10 mouse cellular contexts compared by ENCODE assay signal in genomic region chrX:143448636-143449346, GRCm38 (mm10). TPM values are rescaled to one million over a fixed set of nuclear protein-coding genes. Genes with fewer than 3 reads are reported as not detected.
DNase-seq lines count a peak whose midpoint lies in the region; ATAC-seq and TF ChIP-seq lines count a peak whose summit lies in the region.
"Had no signal": no experiment of that assay in that cellular context is flagged by ENCODE, and none has a peak within 500 bp of the region (broad histone marks: within the 10 kb centered on the region; RNA-seq: fewer than 3 reads in every experiment).

No protein-coding gene starts in this region.

- no peaks in the 10 kb centered on the region for H3K36me3 ChIP-seq in heart, adult 2 months (ENCODE audit: control insufficient read depth, insufficient read depth, low read length)
- H3K36me3 ChIP-seq in heart, embryonic 12.5 days = no peaks in the 10 kb centered on the region
- H3K36me3 ChIP-seq in liver, adult 2 months (ENCODE audit: control insufficient read depth, insufficient read depth, low read length) = no peaks in the 10 kb centered on the region
- H3K36me3 ChIP-seq: embryonic facial prominence, embryonic 12.5 days had no signal

- H3K9me3 ChIP-seq in heart, embryonic 12.5 days (replicated peaks) = no peaks in the 10 kb centered on the region
- H3K9me3 ChIP-seq: embryonic facial prominence, embryonic 12.5 days had no signal

- H3K4me2 ChIP-seq in heart, embryonic 12.5 days = no peak overlapping the region
- H3K4me2 ChIP-seq: embryonic facial prominence, embryonic 12.5 days had no signal

- DNase-seq in heart, adult 2 months = no peak
- DNase-seq in liver, adult 2 months (ENCODE audit: extremely low read depth, low read depth, low spot score) = peak; percentile 52
- DNase-seq in liver = no peak
- DNase-seq in R1 (ENCODE audit: low read depth, low spot score) = peak; percentile 8
- DNase-seq in lung, postnatal 10 days = peak; percentile 10
- no peak for DNase-seq in thymus, postnatal 36 days
- DNase-seq in spleen, adult 12 weeks (ENCODE audit: low spot score) = no peak

- H3K4me3 ChIP-seq in heart, adult 2 months = no peak overlapping the region
- H3K4me3 ChIP-seq in heart, embryonic 12.5 days = no peak overlapping the region
- no peak overlapping the region for H3K4me3 ChIP-seq in liver, adult 2 months (ENCODE audit: insufficient read depth, low read depth, low read length)
- H3K4me3 ChIP-seq: embryonic facial prominence, embryonic 12.5 days had no signal

- no peak for TF ChIP-seq POLR2A in heart, adult 2 months (IDR thresholded peaks at IDR 0.05; ENCODE audit: insufficient read depth, low read depth, low read length)
- no peak for TF ChIP-seq POLR2A in liver, adult 2 months (IDR thresholded peaks at IDR 0.05; ENCODE audit: extremely low read depth, insufficient read depth, low read length)

- TF ChIP-seq CTCF in heart, adult 2 months (IDR thresholded peaks at IDR 0.05) = peak; percentile 60
- no peak for TF ChIP-seq CTCF in liver, adult 2 months (IDR thresholded peaks at IDR 0.05; ENCODE audit: low read depth, low read length)

- no peak for TF ChIP-seq EP300 in heart, adult 2 months (IDR thresholded peaks at IDR 0.05; ENCODE audit: insufficient read depth, low read depth, low read length)

- no peak overlapping the region for H3K9ac ChIP-seq in heart, adult 2 months (ENCODE audit: low read depth, low read length)
- H3K9ac ChIP-seq in heart, embryonic 12.5 days = no peak overlapping the region
- H3K9ac ChIP-seq in liver, adult 2 months (ENCODE audit: low read depth, low read length) = no peak overlapping the region
- H3K9ac ChIP-seq: embryonic facial prominence, embryonic 12.5 days had no signal

- H3K79me2 ChIP-seq in heart, adult 2 months (replicated peaks; ENCODE audit: control insufficient read depth, insufficient read depth, low read length) = no peaks in the 10 kb centered on the region
- no peaks in the 10 kb centered on the region for H3K79me2 ChIP-seq in liver, adult 2 months (ENCODE audit: control insufficient read depth, insufficient read depth, low read length)

- H3K27me3 ChIP-seq in heart, adult 2 months (ENCODE audit: control insufficient read depth, insufficient read depth, low read length) = no peaks in the 10 kb centered on the region
- H3K27me3 ChIP-seq in heart, embryonic 12.5 days (replicated peaks) = peaks cover 4% of the 10 kb centered on the region; the same call in 1 of the 2 replicates
- H3K27me3 ChIP-seq in liver, adult 2 months (ENCODE audit: control insufficient read depth, insufficient read depth, low read length) = no peaks in the 10 kb centered on the region

- WGBS in heart, adult 2 months = 49% methylated on average over 7 of the region's 7 CpGs
- WGBS in heart, embryonic 12.5 days = 41% methylated on average over 7 of the region's 7 CpGs
- WGBS in liver, adult 2 months = 22% methylated on average over 7 of the region's 7 CpGs

- ATAC-seq in heart, embryonic 12.5 days (ENCODE audit: insufficient number of reproducible peaks, low FRiP score) = no peak

- H3K4me1 ChIP-seq in heart, adult 2 months (ENCODE audit: control insufficient read depth, insufficient read depth, low read length) = no peaks in the 10 kb centered on the region
- H3K4me1 ChIP-seq in heart, embryonic 12.5 days (replicated peaks) = no peaks in the 10 kb centered on the region
- no peaks in the 10 kb centered on the region for H3K4me1 ChIP-seq in liver, adult 2 months (ENCODE audit: control insufficient read depth, insufficient read depth, low read length)
- H3K4me1 ChIP-seq: embryonic facial prominence, embryonic 12.5 days had no signal

- intact Hi-C loops in heart, adult 2 months (cut with DNase I) = loop anchor here (5.0 kb wide), 1 partner anchor 631 kb away; no protein-coding TSS in a partner anchor

- H3K27ac ChIP-seq in heart, adult 2 months = no peak overlapping the region
- H3K27ac ChIP-seq in heart, embryonic 12.5 days (ENCODE audit: poor library complexity, severe bottlenecking) = no peak overlapping the region
- no peak overlapping the region for H3K27ac ChIP-seq in liver, adult 2 months (replicated peaks; ENCODE audit: insufficient read depth, low read depth, low read length)
- H3K27ac ChIP-seq: embryonic facial prominence, embryonic 12.5 days had no signal

RNA-seq across cellular contexts. Expression of gene Chrdl1, which starts 54.7 kb away (rescaled TPM):
- total RNA-seq in heart, adult 2 months (2021) = 1 to 10 TPM; 1.6 to 2.0 TPM
- 1.7 and 2.2 TPM in 2 replicates for polyA plus RNA-seq in heart, adult 2 months (2012; rRNA removed)
- 1.5 and 1.7 TPM in 2 replicates for polyA plus RNA-seq in heart, embryonic 12.5 days (2016; fragmentation: Nextera tagmentation; extraction: Ambion mirVana)
- 0.18 and 0.40 TPM in 2 replicates for total RNA-seq in liver, adult 2 months (2014; rRNA removed)
- polyA plus RNA-seq in liver, adult 2 months (2012; rRNA removed) = 0.10 and 0.11 TPM in 2 replicates
- total RNA-seq: megakaryocyte-erythroid progenitor cell, adult 5-6 weeks had no signal

Comparison
In these comparisons a context has a peak if more than half of its experiments do, and no peak if none do; other contexts are left out.
1. DNase-seq: peak in liver, adult 2 months (single experiment), R1 (single experiment) and lung, postnatal 10 days (single experiment); none in heart, adult 2 months (0 of 2), liver (single experiment), thymus, postnatal 36 days (0 of 2) and spleen, adult 12 weeks (single experiment).